Mouse (Mus musculus) CH12.LX (cell line): ENCODE measurements at regions not wholly inside any gene's neighbourhood (a gene's known extent, or its start where the extent isn't known, plus 50 kb on each side); places are given as distances from the start of the nearest gene placed in this dataset.

Experiments used
- DNase-seq: peaks from one replicate; pipeline ENCODE4 v3.0.0-alpha.2; 2013; ENCODE audit errors: extremely low read depth
- H3K27ac ChIP-seq: 2 replicates; pipeline ENCODE4 v1.5.1; 2012; ENCODE audit warnings: low read depth, mild to moderate bottlenecking, control low read depth, moderate library complexity; ENCODE audit not compliant: insufficient read depth
- H3K27me3 ChIP-seq: replicated peaks from 2 replicates; pipeline ENCODE3; 2012; ENCODE audit warnings: inconsistent platforms
- H3K36me3 ChIP-seq, 2 experiments: replicated peaks in 1 of 2; 2 replicates each; pipeline versions ENCODE3 to v1.6.1; 2012; ENCODE audit warnings: inconsistent platforms in 1 of 2, low read length in 1 of 2, mild to moderate bottlenecking in 1 of 2, mixed read lengths in 1 of 2, moderate library complexity in 1 of 2; ENCODE audit not compliant: control insufficient read depth in 1 of 2, insufficient read depth in 1 of 2
- H3K4me1 ChIP-seq, 2 experiments: 2 replicates each; pipeline ENCODE4 v1.6.1; 2012; ENCODE audit warnings: inconsistent platforms in 1 of 2, moderate library complexity in 1 of 2; ENCODE audit not compliant: insufficient read depth in 2 of 2, control insufficient read depth in 1 of 2
- H3K4me2 ChIP-seq: 2 replicates; pipeline ENCODE4 v1.6.1; 2012; ENCODE audit warnings: low read depth, mild to moderate bottlenecking, control low read depth; ENCODE audit not compliant: poor library complexity, insufficient read depth, severe bottlenecking
- H3K4me3 ChIP-seq, 3 experiments: fragments of 150-350 bp in 1 of 3; sonication (generic) in 1 of 3; replicated peaks in 1 of 3; 2 replicates each; pipeline versions ENCODE3 to v1.5.1; 2011 to 2012; ENCODE audit warnings: low read depth in 2 of 3, low read length in 2 of 3, mild to moderate bottlenecking in 2 of 3, moderate library complexity in 2 of 3, control low read depth in 1 of 3, improper control_type of control experiment in 1 of 3, inconsistent platforms in 1 of 3, mixed read lengths in 1 of 3; ENCODE audit not compliant: poor library complexity in 1 of 3
- H3K79me2 ChIP-seq: replicated peaks from 2 replicates; pipeline ENCODE4 v1.6.1; 2012; ENCODE audit warnings: mild to moderate bottlenecking, moderate library complexity; ENCODE audit not compliant: control insufficient read depth, poor library complexity, insufficient read depth, severe bottlenecking; ENCODE audit errors: extremely low read depth
- H3K9ac ChIP-seq: 2 replicates; pipeline ENCODE4 v1.6.1; 2012; ENCODE audit warnings: low read depth, mild to moderate bottlenecking, control low read depth, moderate library complexity; ENCODE audit not compliant: insufficient read depth
- H3K9me3 ChIP-seq: replicated peaks from 2 replicates; pipeline ENCODE3; 2012; ENCODE audit warnings: low read length, inconsistent platforms, mixed read lengths
- CHD2 ChIP-seq: IDR thresholded peaks from 2 replicates; pipeline ENCODE4 v1.6.1; 2011; ENCODE audit warnings: low read length, improper control_type of control experiment
- E2F4 ChIP-seq: IDR thresholded peaks from 2 replicates; pipeline ENCODE4 v1.6.1; 2011; ENCODE audit warnings: low read depth, low read length, improper control_type of control experiment; ENCODE audit not compliant: insufficient replicate concordance
- ELF1 ChIP-seq: IDR thresholded peaks from 2 replicates; pipeline ENCODE4 v1.6.1; 2014; ENCODE audit warnings: low read depth, mild to moderate bottlenecking, inconsistent platforms, low read length, improper control_type of control experiment
- EP300 ChIP-seq: IDR thresholded peaks from 2 replicates; pipeline ENCODE4 v1.6.1; 2011; ENCODE audit warnings: low read length, improper control_type of control experiment
- ETS1 ChIP-seq: conservative IDR thresholded peaks from 2 replicates; pipeline ENCODE4 v1.6.1; 2012; ENCODE audit warnings: low read depth, mild to moderate bottlenecking, inconsistent platforms, low read length, improper control_type of control experiment, moderate library complexity
- HCFC1 ChIP-seq: IDR thresholded peaks from 2 replicates; pipeline ENCODE4 v1.6.1; 2012; ENCODE audit warnings: low read depth, mild to moderate bottlenecking, inconsistent platforms, low read length, improper control_type of control experiment
- MAX ChIP-seq: IDR thresholded peaks from 2 replicates; pipeline ENCODE4 v1.6.1; 2011; ENCODE audit warnings: low read length, improper control_type of control experiment
- MAZ ChIP-seq: IDR thresholded peaks from 2 replicates; pipeline ENCODE4 v1.6.1; 2012; ENCODE audit warnings: low read depth, mild to moderate bottlenecking, inconsistent platforms, low read length, improper control_type of control experiment, moderate library complexity
- MXI1 ChIP-seq: IDR thresholded peaks from 2 replicates; pipeline ENCODE4 v1.6.1; 2011; ENCODE audit warnings: mild to moderate bottlenecking, low read depth, low read length, improper control_type of control experiment
- NRF1 ChIP-seq: IDR thresholded peaks from 2 replicates; pipeline ENCODE4 v1.6.1; 2014; ENCODE audit warnings: low read depth, mild to moderate bottlenecking, inconsistent platforms, low read length, improper control_type of control experiment, moderate library complexity
- SIN3A ChIP-seq: IDR thresholded peaks from 2 replicates; pipeline ENCODE4 v1.6.1; 2012; ENCODE audit warnings: low read length, improper control_type of control experiment, inconsistent platforms
- TBP ChIP-seq: conservative IDR thresholded peaks from 2 replicates; pipeline ENCODE4 v1.6.1; 2011; ENCODE audit warnings: low read depth, low read length, improper control_type of control experiment
- TCF12 ChIP-seq: IDR thresholded peaks from 2 replicates; pipeline ENCODE4 v1.6.1; 2014; ENCODE audit warnings: low read depth, mild to moderate bottlenecking, inconsistent platforms, low read length, improper control_type of control experiment
- USF1 ChIP-seq: IDR thresholded peaks from 2 replicates; pipeline ENCODE4 v1.6.1; 2014; ENCODE audit warnings: low read depth, mild to moderate bottlenecking, inconsistent platforms, low read length, improper control_type of control experiment
- ZC3H11A ChIP-seq: IDR thresholded peaks from 2 replicates; pipeline ENCODE4 v1.6.1; 2012; ENCODE audit warnings: low read depth, mild to moderate bottlenecking, inconsistent platforms, low read length, improper control_type of control experiment
- ZMIZ1 ChIP-seq: IDR thresholded peaks from 2 replicates; pipeline ENCODE4 v1.6.1; 2012; ENCODE audit warnings: low read depth, mild to moderate bottlenecking, inconsistent platforms, low read length, improper control_type of control experiment
- dilution Hi-C: fragments of 300-500 bp; cut with MboI; formaldehyde crosslinking; loops from 2 replicates; pipeline ENCODE4 v1.14.3; 2020; ENCODE audit warnings: low sequenced_read_pairs; ENCODE audit not compliant: extremely low pct_unique_long_range_greater_than_20kb, extremely low pct_ligation_motif_present
- in situ Hi-C: fragments of 300-500 bp; cut with MboI; formaldehyde crosslinking; loops from 3 replicates; pipeline ENCODE4 v1.14.3; 2019; ENCODE audit warnings: low sequenced_read_pairs, low pct_ligation_motif_present, low pct_unique_long_range_greater_than_20kb, mixed read lengths

DNA sequence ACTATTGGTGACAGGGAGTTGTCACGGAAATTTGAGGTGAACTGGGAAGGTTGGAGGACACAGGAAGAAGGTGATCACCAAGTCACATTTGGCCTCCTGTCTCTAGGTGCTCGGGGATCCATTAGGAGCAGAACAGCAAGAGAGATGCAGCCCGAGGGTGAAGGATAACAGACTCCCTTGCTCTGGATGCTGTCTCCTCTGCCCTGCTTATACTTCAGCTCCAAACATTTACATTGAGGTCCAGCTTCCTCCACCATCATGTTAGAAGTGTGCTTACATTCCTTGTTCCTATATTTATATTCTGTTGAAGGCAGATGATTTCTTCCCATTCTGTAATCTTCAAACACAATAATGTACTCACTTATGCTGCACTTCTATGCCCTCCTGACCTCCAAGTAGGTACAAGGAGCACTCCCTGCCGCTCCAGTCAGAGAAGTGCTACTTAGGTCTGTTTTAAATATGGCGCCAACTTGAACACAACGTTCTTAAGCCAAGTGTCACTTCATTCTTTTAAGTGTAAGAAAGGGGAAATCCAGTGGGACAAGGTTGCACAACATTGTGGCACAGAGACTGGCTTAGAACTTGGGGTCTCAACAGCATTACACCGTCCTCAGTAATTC is 161.5 kb downstream of the Sptssa start:
- dilution Hi-C loops, result no loop called here
- Histone ChIP-seq H3K79me2 (no peaks in the 10 kb centered on the region), H3K27ac (no peak overlapping the region), H3K36me3 (no peaks in the 10 kb centered on the region), H3K9me3 (no peaks in the 10 kb centered on the region), H3K4me1 (no peaks in the 10 kb centered on the region), H3K4me3 (no peak overlapping the region), H3K27me3 (no peaks in the 10 kb centered on the region), H3K9ac (no peak overlapping the region), H3K4me2 (no peak overlapping the region)
- in situ Hi-C loops, result loop anchor here (5.0 to 25.0 kb wide), 3 partner anchors 183 to 398 kb away; partner anchors contain the start of gene Egln3
- no peak for DNase-seq
- TF ChIP-seq ELF1 (no peak), ETS1 (no peak), MAX (no peak), NRF1 (no peak), EP300 (no peak), TBP (no peak), SIN3A (no peak), CHD2 (no peak)
- TF ChIP-seq, all 38 proteins: peak for 0

DNA sequence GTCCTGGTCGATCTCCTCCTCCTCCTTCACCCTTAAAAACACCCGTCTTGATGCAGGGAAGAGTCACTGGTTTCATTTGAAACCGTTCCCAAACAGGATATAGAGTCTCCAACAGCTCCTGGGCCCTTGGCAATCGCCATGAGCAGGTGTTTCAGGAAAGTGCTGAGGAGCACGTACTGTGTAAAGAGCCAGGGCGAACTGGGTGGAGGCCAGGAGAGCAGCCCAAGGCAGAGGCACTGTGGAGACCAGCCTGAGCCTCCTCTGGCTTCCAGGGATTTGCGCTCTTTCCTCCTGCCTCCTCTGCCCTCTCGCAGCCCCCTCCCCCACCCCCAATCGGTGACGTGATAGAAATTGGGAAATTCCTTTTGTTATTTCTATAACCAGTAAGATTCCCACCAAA is 163.6 kb downstream of the Sptssa start:
- peaks cover 0 to 10% of the 10 kb centered on the region in 2 experiments; a peak in 2 of 4 replicates for H3K4me1 ChIP-seq
- DNase-seq, result no peak
- no peaks in the 10 kb centered on the region for H3K36me3 ChIP-seq
- H3K9me3 ChIP-seq, result no peaks in the 10 kb centered on the region
- H3K79me2 ChIP-seq, result no peaks in the 10 kb centered on the region
- no peak overlapping the region for H3K4me2 ChIP-seq
- H3K4me3 ChIP-seq, result no peak overlapping the region
- TF ChIP-seq TCF12 (no peak), E2F4 (no peak), HCFC1 (no peak), ZC3H11A (no peak), ZMIZ1 (no peak), USF1 (no peak), MAZ (no peak), MAX (no peak), MXI1 (no peak)
- TF ChIP-seq, all 38 proteins: peak for 0
- no peak overlapping the region for H3K9ac ChIP-seq
- no peak overlapping the region for H3K27ac ChIP-seq
- in situ Hi-C loops (loop anchor here (5.0 to 25.0 kb wide), 3 partner anchors 180 to 395 kb away; partner anchors contain the start of gene Egln3), dilution Hi-C loops (no loop called here)
- H3K27me3 ChIP-seq, result no peaks in the 10 kb centered on the region
